In genomic region chr1:74313049-74313692, GRCm38 (mm10) we compare ENCODE assay signal across 9 mouse cellular contexts. TPM values are rescaled to one million over a fixed set of nuclear protein-coding genes. Genes with fewer than 3 reads are reported as not detected.
DNase-seq lines count a peak whose midpoint lies in the region; ATAC-seq and TF ChIP-seq lines count a peak whose summit lies in the region.
"Had no signal": no experiment of that assay in that cellular context is flagged by ENCODE, and none has a peak within 500 bp of the region (broad histone marks: within the 10 kb centered on the region; RNA-seq: fewer than 3 reads in every experiment).

No protein-coding gene starts in this region.

- no peak overlapping the region for H3K4me3 ChIP-seq in hindbrain, embryonic 15.5 days
- no peak overlapping the region for H3K4me3 ChIP-seq in left cerebral cortex, adult 2 months

- WGBS in hindbrain, embryonic 15.5 days = 7% methylated on average over 3 of the region's 3 CpGs

- no peaks in the 10 kb centered on the region for H3K4me1 ChIP-seq in hindbrain, embryonic 15.5 days (replicated peaks)

- peak; percentile 84 for TF ChIP-seq CTCF in left cerebral cortex, adult 2 months (IDR thresholded peaks at IDR 0.05)

- H3K9ac ChIP-seq in hindbrain, embryonic 15.5 days = no peak overlapping the region

- H3K36me3 ChIP-seq in hindbrain, embryonic 15.5 days = no peaks in the 10 kb centered on the region

- H3K27me3 ChIP-seq in hindbrain, embryonic 15.5 days = no peaks in the 10 kb centered on the region

- no peak overlapping the region for H3K4me2 ChIP-seq in hindbrain, embryonic 15.5 days

- DNase-seq in adrenal gland, adult 2 months = peak; percentile 68
- no peak for DNase-seq in adrenal gland, postnatal 25 days
- DNase-seq in adrenal gland, postnatal 14 days = peak; percentile 79
- DNase-seq in left cerebral cortex, adult 2 months (ENCODE audit: extremely low spot score in 1 of 2, low spot score in 2 of 2) = peak; percentile 46 to 66
- peak; percentile 65 to 72 for DNase-seq in spleen, postnatal 36 days (ENCODE audit: low spot score in 2 of 2)

- no peaks in the 10 kb centered on the region for H3K9me3 ChIP-seq in hindbrain, embryonic 15.5 days

- H3K27ac ChIP-seq in hindbrain, embryonic 15.5 days (replicated peaks) = no peak overlapping the region
- H3K27ac ChIP-seq in left cerebral cortex, adult 2 months = no peak overlapping the region

- intact Hi-C loops in left cerebral cortex, adult 2 months (cut with DNase I) = loop anchor here (1.0 to 2.0 kb wide), 3 partner anchors 48 to 139 kb away; no protein-coding TSS in a partner anchor

- peak; percentile 67 for ATAC-seq in erythroid progenitor cell, adult 5-6 weeks (replicated peaks; ENCODE audit: low FRiP score, poor library complexity, severe bottlenecking)
- ATAC-seq in hindbrain, embryonic 15.5 days (ENCODE audit: low FRiP score, low read depth) = peak; percentile 62; the same call in 1 of the 2 replicates
- ATAC-seq in megakaryocyte-erythroid progenitor cell, adult 5-6 weeks (replicated peaks; ENCODE audit: low FRiP score, low TSS enrichment, poor library complexity, severe bottlenecking) = peak; percentile 93

RNA-seq across cellular contexts. Expression of gene Tmbim1, which starts 7.7 kb away (rescaled TPM):
- 100 to 1,000 TPM in 1 of 2 experiments, 10 to 100 TPM in 1; 98.3 to 115 TPM for total RNA-seq in adrenal gland, adult 2 months (2021)
- 834 and 852 TPM in 2 replicates for polyA plus RNA-seq in adrenal gland, adult 2 months (2012; rRNA removed)
- 83.1 and 84.7 TPM in 2 replicates for total RNA-seq in adrenal gland, postnatal 25 days (2021)
- 66.7 and 82.3 TPM in 2 replicates for total RNA-seq in adrenal gland, postnatal 14 days (2021)
- not detected in 2 replicates for total RNA-seq in erythroid progenitor cell, adult 5-6 weeks (2015; ENCODE audit: low replicate concordance)
- total RNA-seq in erythroid progenitor cell, adult 5-6 weeks (2017; ENCODE audit: low replicate concordance) = 0.45 and 0.90 TPM in 2 replicates
- 11.1 and 11.5 TPM in 2 replicates for polyA plus RNA-seq in hindbrain, embryonic 15.5 days (2015; fragmentation: Nextera tagmentation; extraction: Ambion mirVana)
- 10 to 100 TPM; 19.4 to 22.0 TPM for total RNA-seq in left cerebral cortex, adult 2 months (2021)
- 10.1 and 16.8 TPM in 2 replicates for total RNA-seq in megakaryocyte-erythroid progenitor cell, adult 5-6 weeks (2014; fragmentation: Nextera tagmentation)
- 13.6 and 13.9 TPM in 2 replicates for total RNA-seq in megakaryocyte-erythroid progenitor cell, adult 5-6 weeks (2017)

RNA-seq across cellular contexts. Expression of gene Pnkd, which starts 28.4 kb away (rescaled TPM):
- 10 to 100 TPM; 61.1 to 85.1 TPM for total RNA-seq in adrenal gland, adult 2 months (2021)
- 92.9 and 106 TPM in 2 replicates for polyA plus RNA-seq in adrenal gland, adult 2 months (2012; rRNA removed)
- total RNA-seq in adrenal gland, postnatal 25 days (2021) = 65.2 and 75.9 TPM in 2 replicates
- 111 and 115 TPM in 2 replicates for total RNA-seq in adrenal gland, postnatal 14 days (2021)
- 6.5 and 12.2 TPM in 2 replicates for total RNA-seq in erythroid progenitor cell, adult 5-6 weeks (2015; ENCODE audit: low replicate concordance)
- total RNA-seq in erythroid progenitor cell, adult 5-6 weeks (2017; ENCODE audit: low replicate concordance) = 0.76 and 1.8 TPM in 2 replicates
- 137 and 144 TPM in 2 replicates for polyA plus RNA-seq in hindbrain, embryonic 15.5 days (2015; fragmentation: Nextera tagmentation; extraction: Ambion mirVana)
- 100 to 1,000 TPM; 155 to 164 TPM for total RNA-seq in left cerebral cortex, adult 2 months (2021)
- total RNA-seq in megakaryocyte-erythroid progenitor cell, adult 5-6 weeks (2014; fragmentation: Nextera tagmentation) = 22.4 and 50.1 TPM in 2 replicates
- total RNA-seq in megakaryocyte-erythroid progenitor cell, adult 5-6 weeks (2017) = 14.1 and 22.8 TPM in 2 replicates

RNA-seq across cellular contexts. Expression of gene Aamp, which starts 28.6 kb away (rescaled TPM):
- total RNA-seq in adrenal gland, adult 2 months (2021) = 100 to 1,000 TPM; 144 to 177 TPM
- 180 and 188 TPM in 2 replicates for polyA plus RNA-seq in adrenal gland, adult 2 months (2012; rRNA removed)
- 157 and 183 TPM in 2 replicates for total RNA-seq in adrenal gland, postnatal 25 days (2021)
- 155 and 165 TPM in 2 replicates for total RNA-seq in adrenal gland, postnatal 14 days (2021)
- 12.6 and 14.3 TPM in 2 replicates for total RNA-seq in erythroid progenitor cell, adult 5-6 weeks (2015; ENCODE audit: low replicate concordance)
- 17.1 and 26.6 TPM in 2 replicates for total RNA-seq in erythroid progenitor cell, adult 5-6 weeks (2017; ENCODE audit: low replicate concordance)
- 212 and 217 TPM in 2 replicates for polyA plus RNA-seq in hindbrain, embryonic 15.5 days (2015; fragmentation: Nextera tagmentation; extraction: Ambion mirVana)
- 100 to 1,000 TPM; 140 to 143 TPM for total RNA-seq in left cerebral cortex, adult 2 months (2021)
- 78.9 and 90.5 TPM in 2 replicates for total RNA-seq in megakaryocyte-erythroid progenitor cell, adult 5-6 weeks (2014; fragmentation: Nextera tagmentation)
- 84.4 and 95.3 TPM in 2 replicates for total RNA-seq in megakaryocyte-erythroid progenitor cell, adult 5-6 weeks (2017)

RNA-seq across cellular contexts. Expression of gene Gpbar1, which starts 34.8 kb away (rescaled TPM):
- total RNA-seq in adrenal gland, adult 2 months (2021) = not detected
- polyA plus RNA-seq in adrenal gland, adult 2 months (2012; rRNA removed) = 0.43 TPM in 1 of 2 replicates, not detected in the other
- not detected in 2 replicates for total RNA-seq in adrenal gland, postnatal 25 days (2021)
- total RNA-seq in adrenal gland, postnatal 14 days (2021) = not detected in 2 replicates
- total RNA-seq in erythroid progenitor cell, adult 5-6 weeks (2015; ENCODE audit: low replicate concordance) = not detected in 2 replicates
- total RNA-seq in erythroid progenitor cell, adult 5-6 weeks (2017; ENCODE audit: low replicate concordance) = not detected in 2 replicates
- not detected in 2 replicates for polyA plus RNA-seq in hindbrain, embryonic 15.5 days (2015; fragmentation: Nextera tagmentation; extraction: Ambion mirVana)
- not detected for total RNA-seq in left cerebral cortex, adult 2 months (2021)
- total RNA-seq in megakaryocyte-erythroid progenitor cell, adult 5-6 weeks (2014; fragmentation: Nextera tagmentation) = 1.0 TPM in 1 of 2 replicates, not detected in the other
- total RNA-seq in megakaryocyte-erythroid progenitor cell, adult 5-6 weeks (2017) = not detected in 2 replicates
- total RNA-seq: heart, postnatal 36 days had no signal

RNA-seq across cellular contexts. Expression of gene Catip, which starts 48.7 kb away (rescaled TPM):
- total RNA-seq in adrenal gland, adult 2 months (2021) = under 1 TPM; 0.29 to 0.69 TPM
- polyA plus RNA-seq in adrenal gland, adult 2 months (2012; rRNA removed) = 0.24 and 0.51 TPM in 2 replicates
- total RNA-seq in adrenal gland, postnatal 25 days (2021) = 0.67 TPM in 2 replicates
- 0.15 and 0.45 TPM in 2 replicates for total RNA-seq in adrenal gland, postnatal 14 days (2021)
- not detected in 2 replicates for total RNA-seq in erythroid progenitor cell, adult 5-6 weeks (2015; ENCODE audit: low replicate concordance)
- not detected in 2 replicates for total RNA-seq in erythroid progenitor cell, adult 5-6 weeks (2017; ENCODE audit: low replicate concordance)
- 1.1 and 2.4 TPM in 2 replicates for polyA plus RNA-seq in hindbrain, embryonic 15.5 days (2015; fragmentation: Nextera tagmentation; extraction: Ambion mirVana)
- total RNA-seq in left cerebral cortex, adult 2 months (2021) = 1 to 10 TPM in 1 of 2 experiments, under 1 TPM in 1; 0.54 to 1.9 TPM
- total RNA-seq in megakaryocyte-erythroid progenitor cell, adult 5-6 weeks (2014; fragmentation: Nextera tagmentation) = not detected in 2 replicates
- total RNA-seq in megakaryocyte-erythroid progenitor cell, adult 5-6 weeks (2017) = not detected in 2 replicates

Comparison
In these comparisons a context has a peak if more than half of its experiments do, and no peak if none do; other contexts are left out.
1. RNA of gene Tmbim1, which starts 7.7 kb away (total RNA-seq): 98.3 to 115 TPM in adrenal gland, adult 2 months, 83.1 to 84.7 TPM in adrenal gland, postnatal 25 days, 66.7 to 82.3 TPM in adrenal gland, postnatal 14 days, 19.4 to 22.0 TPM in left cerebral cortex, adult 2 months and 10.1 to 16.8 TPM in megakaryocyte-erythroid progenitor cell, adult 5-6 weeks; 0.45 to 0.90 TPM in erythroid progenitor cell, adult 5-6 weeks; every median in the first group is over 4 times any median in the second.
2. Peak in every context shown above with its lines, with median percentiles within 50 percentile points of each other: ATAC-seq.